Mouse (Mus musculus) urinary bladder, adult 2 months (tissue): ENCODE results near the gene Rfx5. TPM values are rescaled to one million over a fixed set of nuclear protein-coding genes. Genes with fewer than 3 reads are reported as not detected.

ENCODE experiments used
- DNase-seq: peaks from one replicate; pipeline ENCODE4 v3.0.0; 2022; ENCODE audit warnings: low spot score
- polyA plus RNA-seq: library from polyadenylated mRNA; depleted of rRNA; stranded (reverse); fragments of >200 nt; gene quantifications from 2 replicates; pipeline ENCODE4 v1.2.3, GENCODE M21; 2012; rRNA removed

Rfx5 gene
- polyA plus RNA-seq, 1 experiment, result 22.7 TPM

DNA sequence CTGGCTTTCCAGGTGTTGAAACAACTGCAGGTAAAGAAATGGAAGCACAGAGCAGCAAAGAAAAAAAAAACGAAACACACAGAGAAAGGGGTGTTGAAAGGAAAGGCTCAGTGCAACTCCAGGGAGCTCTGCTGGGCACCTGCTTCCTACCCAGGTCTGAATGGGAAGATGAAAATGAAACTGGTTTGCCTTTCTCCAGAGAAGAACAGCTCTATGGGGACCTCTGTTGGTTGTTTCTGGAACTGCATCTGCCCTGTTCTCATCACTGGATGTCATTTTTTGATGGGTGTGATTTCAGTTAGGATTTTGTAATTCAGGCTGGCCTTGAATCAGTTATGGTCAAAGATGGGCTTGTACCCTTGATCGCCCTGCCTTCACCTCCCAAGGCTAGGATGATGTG, 43.1 kb downstream of the Rfx5 start:
- no peak for DNase-seq

DNA sequence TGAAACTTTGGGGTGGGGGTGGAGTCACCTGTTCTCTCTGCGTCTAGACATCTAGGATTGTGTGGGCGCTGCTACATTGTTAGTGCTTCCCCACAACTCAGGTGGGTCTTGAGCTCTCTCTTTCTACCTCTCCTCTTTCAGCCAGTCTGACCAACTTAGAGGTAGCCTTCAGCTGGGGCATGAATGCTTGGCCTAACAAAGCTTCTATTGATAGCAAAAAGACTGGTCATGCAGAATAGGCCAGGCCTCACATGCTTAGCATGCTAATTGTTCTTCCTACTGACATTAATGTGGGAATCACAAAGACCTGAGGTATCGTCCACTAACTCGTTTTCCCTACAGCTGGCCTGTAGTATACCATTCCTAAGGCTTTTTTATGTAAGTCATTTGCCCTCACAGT, 48.7 kb downstream of the Rfx5 start:
- DNase-seq, result no peak

DNA sequence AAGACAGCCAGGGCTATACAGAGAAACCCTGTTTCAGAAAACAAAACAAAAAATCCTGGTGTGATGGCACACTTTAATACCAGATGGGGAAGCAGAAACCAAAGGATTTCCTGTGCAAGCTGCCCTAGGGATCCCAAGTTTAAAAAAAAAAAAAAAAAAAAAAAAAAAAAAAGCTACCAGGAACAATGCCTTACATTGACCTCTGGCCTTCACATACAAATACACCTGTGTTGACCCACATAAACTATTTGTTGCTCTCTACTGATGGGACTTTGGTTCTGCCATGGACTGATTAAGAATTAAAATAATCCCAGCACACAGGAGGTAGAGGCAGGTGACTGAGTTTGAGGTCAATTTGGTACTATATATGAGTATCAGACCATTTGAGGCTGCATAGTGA, 49.4 kb downstream of the Rfx5 start:
- DNase-seq, result no peak

DNA sequence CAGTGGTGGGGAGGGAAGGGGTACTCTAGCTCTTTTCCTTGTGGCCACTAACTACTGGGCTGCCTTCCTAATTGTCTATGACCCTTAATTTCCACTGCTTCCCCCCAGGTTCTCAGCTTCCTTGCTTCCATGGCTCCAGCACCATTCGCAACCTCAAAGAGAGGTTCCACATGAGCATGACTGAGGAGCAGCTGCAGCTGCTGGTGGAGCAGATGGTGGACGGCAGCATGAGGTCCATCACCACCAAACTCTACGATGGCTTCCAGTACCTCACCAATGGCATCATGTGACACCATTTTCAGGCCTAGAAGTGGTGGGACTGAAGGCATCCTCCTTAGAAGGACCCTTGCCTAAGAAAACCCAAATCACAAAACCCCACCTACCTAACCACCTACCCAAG, 51.8 kb downstream of the Rfx5 start:
- DNase-seq, result no peak

DNA sequence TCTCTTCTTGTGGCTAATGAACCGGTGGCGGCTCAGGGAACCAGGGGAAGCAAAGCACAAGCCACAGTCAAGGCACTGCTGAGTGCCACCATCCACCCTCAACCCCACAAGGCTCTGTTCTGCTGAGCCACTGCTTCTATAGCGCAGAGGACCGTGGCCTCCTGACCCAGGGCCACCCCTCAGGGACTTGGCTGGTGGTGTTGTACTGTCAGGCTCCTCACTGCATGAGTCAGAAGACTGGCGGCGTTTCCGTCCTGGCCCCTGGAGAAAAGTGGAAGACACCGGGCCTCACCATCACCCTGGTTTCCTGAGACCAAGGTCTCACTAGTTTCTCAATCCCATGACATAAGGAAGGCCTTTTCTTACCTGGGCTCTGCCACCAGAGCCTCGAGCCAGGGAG, 53.8 kb downstream of the Rfx5 start:
- no peak for DNase-seq

DNA sequence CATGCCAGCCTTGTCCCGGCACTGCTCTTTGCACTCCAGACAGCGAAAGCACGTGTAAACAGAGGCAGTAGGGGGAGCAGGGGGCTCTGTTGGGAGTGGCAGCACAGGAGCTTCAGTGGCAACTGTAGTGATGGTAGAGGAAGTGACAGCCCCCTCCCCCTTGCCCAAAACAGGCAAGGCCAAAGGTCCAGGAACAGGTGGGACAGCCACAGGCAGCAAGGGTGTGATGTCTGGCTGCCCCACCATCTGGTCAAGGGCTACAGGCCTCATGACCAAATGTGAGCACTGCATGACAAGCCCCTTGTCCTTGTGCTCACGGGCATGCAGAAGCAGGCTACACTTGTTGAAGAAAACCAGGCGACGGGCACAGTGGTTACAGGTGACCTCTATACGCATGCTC, 56.5 kb downstream of the Rfx5 start:
- DNase-seq, result no peak

Other genes starting within 250 kb of the Rfx5 start
- gene Cgn, start 167.6 kb upstream of the Rfx5 start, polyA plus RNA-seq, result 19.1 and 21.6 TPM in 2 replicates
- 19.3 and 21.1 TPM in 2 replicates for gene Pogz, start 116.5 kb upstream of the Rfx5 start, polyA plus RNA-seq
- gene Psmb4, start 67.1 kb upstream of the Rfx5 start, polyA plus RNA-seq, result 242 and 281 TPM in 2 replicates
- 83.1 and 85.8 TPM in 2 replicates for gene Selenbp1, start 21.0 kb upstream of the Rfx5 start, polyA plus RNA-seq
- gene Pi4kb, start 20.7 kb downstream of the Rfx5 start, polyA plus RNA-seq, result 64.9 and 85.1 TPM in 2 replicates
- 14.0 and 17.6 TPM in 2 replicates for gene Zfp687, start 61.4 kb downstream of the Rfx5 start, polyA plus RNA-seq
- 172 and 195 TPM in 2 replicates for gene Psmd4, start 88.5 kb downstream of the Rfx5 start, polyA plus RNA-seq
- 27.2 and 28.2 TPM in 2 replicates for gene Pip5k1a, start 152.9 kb downstream of the Rfx5 start, polyA plus RNA-seq
- 70.9 and 76.2 TPM in 2 replicates for gene Vps72, start 156.9 kb downstream of the Rfx5 start, polyA plus RNA-seq
- gene Tmod4, start 170.4 kb downstream of the Rfx5 start, polyA plus RNA-seq, result 1.2 and 1.5 TPM in 2 replicates
- 84.2 and 90.2 TPM in 2 replicates for gene Scnm1, start 179.9 kb downstream of the Rfx5 start, polyA plus RNA-seq
- gene Lysmd1, start 180.0 kb downstream of the Rfx5 start, polyA plus RNA-seq, result 10.4 and 11.0 TPM in 2 replicates
- 8.5 and 8.7 TPM in 2 replicates for gene Tnfaip8l2, start 188.3 kb downstream of the Rfx5 start, polyA plus RNA-seq
- 4.2 and 5.8 TPM in 2 replicates for gene Sema6c, start 206.4 kb downstream of the Rfx5 start, polyA plus RNA-seq